Mouse (Mus musculus) limb, embryonic 10.5 days (tissue): Measurements from ENCODE around the gene Unc5c. TPM values are rescaled to one million over a fixed set of nuclear protein-coding genes. Genes with fewer than 3 reads are reported as not detected.

Source experiments
- DNase-seq: peaks from one replicate; pipeline ENCODE4 v3.0.0-alpha.2; 2017; ENCODE audit warnings: low spot score
- H3K27ac ChIP-seq: fragments of 300-500 bp; sonication (generic); 2 replicates; pipeline ENCODE4 v1.5.1; 2016; ENCODE audit warnings: mild to moderate bottlenecking
- H3K27me3 ChIP-seq: fragments of 300-500 bp; sonication (generic); 2 replicates; pipeline ENCODE4 v1.6.1; 2016; ENCODE audit warnings: low read depth, mild to moderate bottlenecking; ENCODE audit not compliant: poor library complexity, severe bottlenecking
- H3K36me3 ChIP-seq: fragments of 300-500 bp; sonication (generic); 2 replicates; pipeline ENCODE4 v1.6.1; 2016; ENCODE audit warnings: mild to moderate bottlenecking, moderate library complexity
- H3K4me1 ChIP-seq: fragments of 300-500 bp; sonication (generic); 2 replicates; pipeline ENCODE4 v1.6.1; 2016
- H3K4me3 ChIP-seq: fragments of 300-500 bp; sonication (generic); 2 replicates; pipeline ENCODE4 v1.5.1; 2016; ENCODE audit warnings: mild to moderate bottlenecking, moderate library complexity
- H3K9me3 ChIP-seq: fragments of 300-500 bp; sonication (generic); replicated peaks from 2 replicates; pipeline ENCODE4 v1.6.1; 2016; ENCODE audit warnings: mild to moderate bottlenecking
- WGBS: fragments of 180-500 bp; shearing (Covaris S2); methylation state at CpG from one replicate; pipeline ENCODE4 v1.1.7; 2016; 5-methylcytosine and 5-hydroxymethylcytosine counted together
- polyA plus RNA-seq: library from polyadenylated mRNA; unstranded; fragments of >200 nt; fragmentation: Nextera tagmentation; extraction: Ambion mirVana; gene quantifications from 2 replicates; pipeline ENCODE4 v1.2.1, GENCODE M21; 2016

Unc5c gene
- polyA plus RNA-seq, 1 experiment from 2014 or later: 12.9 TPM

DNA sequence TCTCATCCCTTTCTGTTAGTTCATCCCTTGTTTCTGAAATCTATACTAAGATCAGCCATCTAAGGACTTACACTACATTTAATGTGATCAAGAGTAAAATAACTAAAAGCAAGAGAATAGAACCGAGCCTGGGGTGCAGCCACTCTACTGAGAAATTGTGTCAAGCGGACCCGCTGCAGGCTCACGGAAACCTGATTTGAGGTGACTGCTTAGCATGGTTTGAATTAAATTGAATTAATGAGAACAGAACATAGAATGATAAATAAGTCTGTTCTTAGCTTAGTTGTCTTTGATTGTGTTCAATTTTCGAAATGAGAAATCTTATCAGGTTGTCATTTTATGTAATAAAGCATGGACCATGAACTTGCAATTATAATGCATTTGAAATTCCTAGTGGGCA is 68.8 kb downstream of the Unc5c start:
- H3K4me3 ChIP-seq: no peak overlapping the region
- 88% methylated on average over 5 of the region's 5 CpGs for WGBS
- no peak for DNase-seq
- H3K27ac ChIP-seq: no peak overlapping the region
- H3K27me3 ChIP-seq: no peaks in the 10 kb centered on the region
- H3K9me3 ChIP-seq: no peaks in the 10 kb centered on the region
- H3K4me1 ChIP-seq: peaks cover 42% of the 10 kb centered on the region
- H3K36me3 ChIP-seq: no peaks in the 10 kb centered on the region

DNA sequence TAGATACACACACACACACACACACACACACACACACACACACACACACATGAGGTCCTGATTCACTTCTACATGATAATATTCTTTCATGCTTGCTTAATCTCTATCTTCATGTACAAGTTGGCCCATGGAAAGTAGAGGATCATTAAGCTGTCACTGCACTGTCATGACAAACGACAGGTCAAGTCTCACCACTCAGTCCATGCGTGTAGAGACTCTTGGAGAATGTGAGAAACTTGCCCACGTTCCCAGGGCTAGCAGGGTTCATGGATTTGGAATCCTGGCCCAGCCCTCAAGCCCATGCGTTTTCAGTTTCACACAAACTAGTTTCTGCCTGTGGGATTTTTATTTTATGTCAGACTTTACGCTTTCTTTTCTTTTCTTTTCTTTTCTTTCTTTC is 71.8 kb downstream of the Unc5c start:
- Histone ChIP-seq H3K36me3 (no peaks in the 10 kb centered on the region), H3K27me3 (no peaks in the 10 kb centered on the region), H3K27ac (peak overlapping the region; percentile 36; the same call in 1 of the 2 replicates), H3K9me3 (no peaks in the 10 kb centered on the region), H3K4me3 (no peak overlapping the region), H3K4me1 (peaks cover 30% of the 10 kb centered on the region)
- 52% methylated on average over 5 of the region's 5 CpGs for WGBS
- DNase-seq: no peak

DNA sequence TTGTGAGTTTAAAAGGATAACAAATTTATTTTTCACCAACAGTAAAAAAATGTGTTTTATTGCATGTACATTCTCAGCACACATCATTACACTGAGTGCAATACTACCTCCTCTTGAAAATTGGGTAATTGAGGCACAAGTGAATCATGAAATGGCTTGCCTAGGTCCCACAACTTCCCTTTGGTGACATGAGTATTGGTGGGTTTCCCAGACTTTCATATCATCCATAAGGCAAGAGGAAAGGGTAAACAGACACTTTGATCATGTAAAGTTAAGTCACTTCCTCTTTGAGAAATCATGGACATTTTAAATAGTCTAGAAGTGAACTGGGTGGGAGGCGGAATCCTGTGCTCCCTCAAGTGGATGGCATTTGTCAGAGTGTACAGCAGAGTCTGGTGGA is 73.1 kb downstream of the Unc5c start:
- DNase-seq: no peak
- peaks cover 30% of the 10 kb centered on the region for H3K4me1 ChIP-seq
- H3K36me3 ChIP-seq: no peaks in the 10 kb centered on the region
- no peaks in the 10 kb centered on the region for H3K9me3 ChIP-seq
- no peaks in the 10 kb centered on the region for H3K27me3 ChIP-seq
- no peak overlapping the region for H3K4me3 ChIP-seq
- 80% methylated on average over 1 of the region's 1 CpGs for WGBS
- H3K27ac ChIP-seq: no peak overlapping the region

DNA sequence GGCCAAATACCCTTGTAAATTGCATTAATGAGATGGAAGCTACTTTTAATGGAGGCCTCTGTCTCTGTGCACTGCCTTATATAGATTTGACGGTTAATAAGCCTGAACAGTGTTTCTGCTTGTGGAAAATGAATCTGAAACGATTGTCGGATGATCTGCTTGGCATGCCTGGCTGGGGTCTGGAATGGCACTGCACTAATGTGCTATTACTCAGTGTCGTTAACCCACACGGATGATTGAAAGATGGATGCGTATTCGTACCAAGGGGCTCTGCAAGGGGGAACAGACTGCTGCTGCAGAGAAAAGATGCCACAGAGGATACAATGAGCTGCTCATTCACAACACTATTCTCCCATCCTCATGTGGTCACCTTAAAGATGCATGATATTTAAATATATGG is 75.7 kb downstream of the Unc5c start:
- WGBS: 78% methylated on average over 7 of the region's 7 CpGs
- H3K4me3 ChIP-seq: no peak overlapping the region
- no peaks in the 10 kb centered on the region for H3K27me3 ChIP-seq

DNA sequence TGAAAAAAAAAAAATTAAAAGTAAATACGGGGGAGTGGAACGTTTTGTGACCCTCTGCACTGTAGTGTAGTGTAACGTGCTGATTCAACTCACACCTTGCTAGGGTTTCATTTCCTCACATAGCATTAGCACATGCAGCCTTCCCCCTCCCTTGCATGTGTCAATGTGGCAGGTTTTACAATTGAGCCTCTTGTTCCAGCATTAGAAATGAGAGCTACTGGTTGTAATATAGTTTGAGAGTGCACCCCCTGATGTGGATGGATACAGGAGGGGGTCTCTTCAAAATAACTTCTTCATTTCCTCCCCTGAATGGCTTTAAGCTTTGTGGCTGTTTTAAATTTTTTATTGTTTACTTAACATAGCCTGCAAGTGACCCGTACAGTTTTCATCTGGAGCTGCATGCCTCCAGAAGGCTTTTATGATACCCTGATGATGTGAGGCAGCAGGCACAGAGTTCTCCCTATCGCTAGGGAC is 82.4 kb downstream of the Unc5c start:
- Histone ChIP-seq H3K4me1 (peaks cover 25% of the 10 kb centered on the region), H3K27me3 (no peaks in the 10 kb centered on the region), H3K27ac (no peak overlapping the region), H3K4me3 (no peak overlapping the region), H3K9me3 (no peaks in the 10 kb centered on the region), H3K36me3 (no peaks in the 10 kb centered on the region)
- 32% methylated on average over 5 of the region's 5 CpGs for WGBS
- no peak for DNase-seq

More for the DNA sequence above, 75.7 kb downstream of the Unc5c start:
- no peaks in the 10 kb centered on the region for H3K9me3 ChIP-seq
- no peaks in the 10 kb centered on the region for H3K36me3 ChIP-seq
- peaks cover 26% of the 10 kb centered on the region for H3K4me1 ChIP-seq
- no peak for DNase-seq
- no peak overlapping the region for H3K27ac ChIP-seq

DNA sequence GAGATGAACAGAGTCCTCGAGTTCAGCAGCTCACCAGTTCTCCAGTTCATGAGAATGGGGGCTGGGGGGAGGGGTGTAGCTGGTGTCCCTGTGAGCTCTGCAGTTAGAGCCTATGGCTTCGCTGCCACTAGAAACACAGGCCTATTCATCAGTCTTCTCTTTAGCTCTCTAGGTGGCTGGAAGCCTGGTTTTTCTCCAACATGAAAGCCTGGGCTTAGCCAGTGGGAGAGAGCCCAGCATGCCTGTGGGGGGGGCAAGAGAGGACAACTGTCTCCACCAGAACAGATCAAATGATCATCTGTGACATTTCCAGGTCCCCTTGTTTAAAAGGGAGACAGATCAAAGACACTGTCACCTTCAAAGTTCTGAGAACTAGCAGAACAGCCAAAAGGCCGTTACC is 84.6 kb downstream of the Unc5c start:
- Histone ChIP-seq H3K27me3 (no peaks in the 10 kb centered on the region), H3K4me3 (no peak overlapping the region), H3K4me1 (peaks cover 25% of the 10 kb centered on the region), H3K36me3 (no peaks in the 10 kb centered on the region), H3K27ac (peak overlapping the region; percentile 71), H3K9me3 (no peaks in the 10 kb centered on the region)
- DNase-seq: peak; percentile 46
- WGBS: 7% methylated on average over 3 of the region's 3 CpGs

DNA sequence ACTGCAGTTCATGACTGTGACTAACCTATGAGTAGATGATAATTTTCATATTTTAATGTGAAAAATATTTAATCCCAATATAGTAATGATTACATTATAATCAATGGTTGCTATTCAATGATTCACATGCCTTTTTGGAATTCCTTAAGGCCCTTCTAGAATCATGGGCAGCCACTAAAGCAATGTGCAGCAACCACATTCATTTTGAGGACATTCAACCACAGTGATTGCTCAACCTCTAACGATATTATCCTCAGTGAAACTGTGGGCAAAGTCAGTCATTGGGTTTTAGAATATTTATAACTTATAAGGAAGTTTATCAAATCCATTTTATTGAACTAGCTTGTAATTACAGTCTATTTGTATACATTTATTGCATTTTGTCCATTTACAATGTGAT is 87.9 kb downstream of the Unc5c start:
- 96% methylated on average over 1 of the region's 1 CpGs for WGBS
- Histone ChIP-seq H3K36me3 (no peaks in the 10 kb centered on the region), H3K9me3 (no peaks in the 10 kb centered on the region), H3K27ac (no peak overlapping the region), H3K4me1 (peaks cover 17% of the 10 kb centered on the region), H3K4me3 (no peak overlapping the region), H3K27me3 (no peaks in the 10 kb centered on the region)
- no peak for DNase-seq

DNA sequence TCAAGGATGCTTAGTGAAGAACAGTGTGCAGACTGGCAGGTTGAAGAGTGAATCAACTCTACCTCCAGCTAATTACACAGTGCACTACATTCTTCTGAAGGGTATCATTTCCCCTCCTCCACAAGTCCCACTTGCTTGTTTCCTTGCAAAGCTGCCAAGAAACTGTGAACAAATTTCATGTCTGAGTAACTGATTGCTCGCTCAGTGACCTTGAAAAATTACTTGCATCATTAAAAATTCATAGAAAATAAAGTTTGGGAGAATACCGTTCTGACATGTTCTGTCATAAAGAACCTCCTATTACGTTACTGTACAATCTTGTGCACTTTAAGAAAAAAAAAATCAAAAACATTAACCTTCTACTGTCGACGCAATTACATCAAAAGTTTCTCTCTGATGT is 92.1 kb downstream of the Unc5c start:
- WGBS: 89% methylated on average over 5 of the region's 5 CpGs
- Histone ChIP-seq H3K4me1 (peaks cover 6% of the 10 kb centered on the region; the same call in 1 of the 2 replicates), H3K36me3 (no peaks in the 10 kb centered on the region), H3K27me3 (no peaks in the 10 kb centered on the region), H3K4me3 (no peak overlapping the region), H3K9me3 (no peaks in the 10 kb centered on the region), H3K27ac (no peak overlapping the region)
- DNase-seq: no peak

DNA sequence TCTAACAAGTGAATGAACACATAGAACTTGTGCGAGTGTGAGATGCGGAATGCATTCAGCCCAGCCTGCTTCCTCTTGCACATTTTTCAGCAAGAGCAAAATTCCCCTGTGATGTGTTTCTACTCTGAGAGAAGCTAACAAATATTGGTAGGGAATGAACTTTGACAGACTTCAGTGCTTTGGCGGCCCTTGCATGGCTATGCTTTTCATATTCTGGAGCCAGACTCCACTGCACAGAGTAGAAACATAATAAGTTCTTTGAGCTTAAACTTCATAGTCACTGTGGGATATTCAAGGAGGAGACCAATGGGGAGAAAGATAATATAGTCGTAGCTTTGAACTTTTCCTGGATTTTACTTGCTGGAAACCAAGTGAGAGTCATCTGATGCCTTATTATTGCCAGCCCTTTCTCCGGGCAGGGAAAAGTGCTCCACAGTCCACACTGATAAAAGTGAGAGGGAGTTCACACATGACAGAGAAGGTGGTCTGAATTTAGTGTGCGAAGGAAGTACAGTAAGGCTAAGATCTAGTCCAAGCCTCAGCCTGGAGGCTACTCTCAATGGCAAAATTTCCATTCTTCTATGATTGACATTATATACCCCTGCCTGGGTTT is 110.2 kb downstream of the Unc5c start:
- Histone ChIP-seq H3K4me1 (peaks cover 13% of the 10 kb centered on the region), H3K4me3 (no peak overlapping the region), H3K27ac (no peak overlapping the region), H3K27me3 (no peaks in the 10 kb centered on the region), H3K9me3 (no peaks in the 10 kb centered on the region), H3K36me3 (no peaks in the 10 kb centered on the region)
- no peak for DNase-seq
- WGBS: 89% methylated on average over 6 of the region's 6 CpGs

DNA sequence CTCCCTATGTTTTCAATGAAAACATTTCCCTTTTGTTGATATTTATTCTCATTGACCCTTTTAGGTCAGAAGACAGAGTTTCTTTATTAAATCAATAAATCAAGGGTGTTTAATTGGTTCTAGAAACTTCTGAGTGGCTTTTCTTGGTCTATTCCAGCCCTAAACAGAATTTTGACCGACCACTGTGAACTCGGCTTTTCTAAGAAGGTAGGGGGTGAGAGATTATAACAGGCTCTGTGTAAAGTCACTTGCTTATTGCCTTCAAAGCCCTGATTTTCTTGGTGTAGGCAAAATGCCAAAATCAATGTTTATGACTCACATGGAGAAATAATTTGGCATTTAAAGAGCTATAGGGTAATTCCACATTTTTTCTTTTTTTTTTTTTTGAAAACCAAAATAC is 112.4 kb downstream of the Unc5c start:
- H3K27ac ChIP-seq: no peak overlapping the region
- WGBS: 52% methylated on average over 2 of the region's 2 CpGs
- no peak for DNase-seq
- H3K27me3 ChIP-seq: no peaks in the 10 kb centered on the region
- H3K36me3 ChIP-seq: no peaks in the 10 kb centered on the region
- no peak overlapping the region for H3K4me3 ChIP-seq
- no peaks in the 10 kb centered on the region for H3K9me3 ChIP-seq
- peaks cover 22% of the 10 kb centered on the region for H3K4me1 ChIP-seq

DNA sequence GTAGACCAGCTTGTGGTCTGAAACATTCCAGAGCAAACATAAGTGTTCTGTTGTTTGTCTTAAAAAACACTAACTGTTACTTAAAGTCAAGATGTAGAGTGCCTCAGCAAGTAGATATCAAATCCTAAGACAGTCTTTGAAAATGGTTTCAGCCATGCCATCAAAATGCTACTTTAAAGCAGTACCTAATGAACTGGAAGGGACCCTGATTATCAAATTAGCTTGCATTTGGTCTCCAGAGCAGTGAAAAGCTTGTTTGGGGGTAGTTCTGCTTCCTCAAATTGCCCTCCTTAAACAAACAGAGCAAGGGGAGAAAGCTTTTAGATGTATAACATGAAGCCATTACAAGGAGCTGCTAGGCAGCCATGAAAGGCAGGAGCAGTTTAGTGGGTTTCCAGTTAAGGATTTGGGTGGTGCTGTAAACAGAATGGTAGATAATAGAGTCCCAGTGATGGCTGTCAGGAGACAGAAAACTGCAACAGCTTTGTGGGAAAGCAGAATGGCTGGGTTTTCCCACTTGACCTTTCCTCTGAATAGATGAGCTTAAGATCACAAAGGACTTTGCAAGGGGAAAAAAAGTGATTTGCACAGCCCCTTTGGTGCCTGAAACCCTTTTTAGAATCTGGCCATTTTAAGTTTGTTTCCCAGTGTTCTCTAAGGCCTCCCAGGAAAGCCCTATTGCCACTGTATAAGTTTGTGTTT is 116.3 kb downstream of the Unc5c start:
- Histone ChIP-seq H3K4me1 (peaks cover 22% of the 10 kb centered on the region), H3K36me3 (no peaks in the 10 kb centered on the region), H3K27ac (peak overlapping the region; percentile 48), H3K9me3 (no peaks in the 10 kb centered on the region), H3K4me3 (no peak overlapping the region), H3K27me3 (no peaks in the 10 kb centered on the region)
- no peak for DNase-seq

DNA sequence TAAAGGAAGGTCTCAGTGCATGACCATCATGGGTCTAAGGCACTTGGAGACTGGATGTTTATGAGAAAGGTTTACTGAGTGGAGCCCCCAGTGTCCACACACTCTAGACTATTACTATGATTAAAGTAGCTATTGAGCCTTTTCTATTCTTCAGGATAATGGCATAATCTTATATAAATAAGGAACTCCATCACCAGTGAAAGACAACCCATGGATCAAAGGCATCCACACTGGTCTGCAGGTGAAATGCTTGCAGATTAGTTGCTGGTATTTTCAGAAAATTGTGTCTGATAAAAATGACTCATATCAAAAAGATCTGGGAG is 116.8 kb downstream of the Unc5c start:
- no peak overlapping the region for H3K4me3 ChIP-seq
- H3K9me3 ChIP-seq: no peaks in the 10 kb centered on the region
- no peak for DNase-seq
- H3K27me3 ChIP-seq: no peaks in the 10 kb centered on the region
- no peaks in the 10 kb centered on the region for H3K36me3 ChIP-seq
- H3K27ac ChIP-seq: peak overlapping the region; percentile 48; the same call in 1 of the 2 replicates
- H3K4me1 ChIP-seq: peaks cover 22% of the 10 kb centered on the region

DNA sequence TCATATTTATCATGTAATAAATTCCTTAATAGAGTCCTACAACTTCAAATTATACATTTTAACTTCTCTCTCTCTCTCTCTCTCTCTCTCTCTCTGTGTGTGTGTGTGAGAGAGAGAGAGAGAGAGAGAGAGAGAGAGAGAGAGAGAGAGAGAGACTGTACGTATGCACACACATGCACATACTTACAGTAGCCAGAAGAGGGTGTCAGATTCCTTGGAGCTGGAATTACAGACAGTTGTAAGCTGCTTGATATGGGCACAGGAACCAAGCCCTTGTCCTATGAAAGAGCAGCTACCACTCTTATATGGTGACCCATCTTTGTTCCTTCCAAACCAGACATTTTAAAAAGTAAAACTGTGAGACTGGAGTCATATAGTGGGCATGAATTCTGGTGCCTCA is 118.2 kb downstream of the Unc5c start:
- no peaks in the 10 kb centered on the region for H3K9me3 ChIP-seq
- no peaks in the 10 kb centered on the region for H3K36me3 ChIP-seq
- no peaks in the 10 kb centered on the region for H3K27me3 ChIP-seq
- 93% methylated on average over 1 of the region's 1 CpGs for WGBS
- peaks cover 12% of the 10 kb centered on the region for H3K4me1 ChIP-seq
- H3K27ac ChIP-seq: no peak overlapping the region
- no peak overlapping the region for H3K4me3 ChIP-seq
- DNase-seq: no peak
